Mouse (Mus musculus): ENCODE measurements around the gene Rpf2. TPM values are rescaled to one million over a fixed set of nuclear protein-coding genes. Genes with fewer than 3 reads are reported as not detected.

Rpf2 gene
- total RNA-seq, 1 experiment = 78.8 TPM

DNA sequence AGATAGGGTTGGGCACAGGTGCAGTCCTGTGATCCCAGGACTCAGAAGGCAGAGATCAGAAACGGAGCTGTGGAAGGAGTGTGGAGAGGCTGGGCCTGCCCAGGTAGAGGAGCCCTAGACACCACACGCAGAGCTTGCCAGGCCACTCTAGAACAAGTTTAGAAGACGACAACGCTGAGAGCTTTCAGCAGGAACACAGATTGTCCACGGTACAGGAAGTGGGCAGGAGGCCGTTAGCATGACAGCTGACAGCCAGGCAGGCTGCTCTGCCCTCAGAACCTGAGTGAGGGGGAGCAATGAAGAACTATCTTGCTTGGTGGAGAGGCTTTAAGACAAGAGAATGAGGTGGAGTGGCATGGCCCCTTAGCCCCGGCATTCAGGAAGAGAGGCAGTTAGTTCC, 14.4 kb downstream of the Rpf2 start:
- H3K36me3 ChIP-seq (ENCODE audit: control insufficient read depth, insufficient read depth, low read length, poor library complexity, severe bottlenecking) = peaks cover 28% of the 10 kb centered on the region
- in situ Hi-C loops (cut with MboI; ENCODE audit: low sequenced_read_pairs in 2 of 2, unreplicated experiment in 2 of 2) = no loop called here
- no peak overlapping the region; the same call in 1 of the 2 replicates for H3K27ac ChIP-seq (ENCODE audit: insufficient read depth, low read depth, low read length, poor library complexity, severe bottlenecking)
- H3K9ac ChIP-seq (ENCODE audit: insufficient read depth, low read depth, low read length, poor library complexity, severe bottlenecking) = no peak overlapping the region
- TF ChIP-seq MAFK (IDR thresholded peaks at IDR 0.05; ENCODE audit: insufficient read depth, low read depth, low read length) (no peak), HCFC1 (IDR thresholded peaks at IDR 0.05; ENCODE audit: borderline replicate concordance, insufficient read depth, low read length) (no peak)
- DNase-seq (ENCODE audit: low read depth, low spot score) = no peak
- H3K4me3 ChIP-seq (ENCODE audit: insufficient read depth in 1 of 2, low read depth in 1 of 2, low read length in 2 of 2, poor library complexity in 1 of 2, severe bottlenecking in 1 of 2) = no peak overlapping the region
- H3K9me3 ChIP-seq (ENCODE audit: control insufficient read depth, insufficient read depth, low read depth, low read length) = no peaks in the 10 kb centered on the region
- H3K4me1 ChIP-seq (ENCODE audit: control insufficient read depth in 2 of 2, insufficient read depth in 2 of 2, low read length in 2 of 2, poor library complexity in 1 of 2) = no peaks in the 10 kb centered on the region

GRCm38 (mm10) chr10:40229725-40230124, 17.1 kb downstream of the Rpf2 start:
- Histone ChIP-seq H3K36me3 (ENCODE audit: control insufficient read depth, insufficient read depth, low read length, poor library complexity, severe bottlenecking) (peaks cover 40% of the 10 kb centered on the region), H3K27ac (ENCODE audit: insufficient read depth, low read depth, low read length, poor library complexity, severe bottlenecking) (no peak overlapping the region), H3K9me3 (ENCODE audit: control insufficient read depth, insufficient read depth, low read depth, low read length) (no peaks in the 10 kb centered on the region), H3K9ac (ENCODE audit: insufficient read depth, low read depth, low read length, poor library complexity, severe bottlenecking) (no peak overlapping the region), H3K4me1 (ENCODE audit: control insufficient read depth in 2 of 2, insufficient read depth in 2 of 2, low read length in 2 of 2, poor library complexity in 1 of 2) (no peaks in the 10 kb centered on the region), H3K4me3 (ENCODE audit: insufficient read depth in 1 of 2, low read depth in 1 of 2, low read length in 2 of 2, poor library complexity in 1 of 2, severe bottlenecking in 1 of 2) (no peak overlapping the region)
- in situ Hi-C loops (cut with MboI; ENCODE audit: low sequenced_read_pairs in 2 of 2, unreplicated experiment in 2 of 2) = no loop called here
- DNase-seq (ENCODE audit: low read depth, low spot score) = no peak
- TF ChIP-seq HCFC1 (IDR thresholded peaks at IDR 0.05; ENCODE audit: borderline replicate concordance, insufficient read depth, low read length) (no peak), MAFK (IDR thresholded peaks at IDR 0.05; ENCODE audit: insufficient read depth, low read depth, low read length) (no peak), ZNF384 (IDR thresholded peaks at IDR 0.05; ENCODE audit: low read depth, low read length) (no peak), ZC3H11A (IDR thresholded peaks at IDR 0.05; ENCODE audit: borderline replicate concordance, low read depth, low read length) (no peak), CHD2 (IDR thresholded peaks at IDR 0.05; ENCODE audit: low read depth, low read length) (no peak)

DNA sequence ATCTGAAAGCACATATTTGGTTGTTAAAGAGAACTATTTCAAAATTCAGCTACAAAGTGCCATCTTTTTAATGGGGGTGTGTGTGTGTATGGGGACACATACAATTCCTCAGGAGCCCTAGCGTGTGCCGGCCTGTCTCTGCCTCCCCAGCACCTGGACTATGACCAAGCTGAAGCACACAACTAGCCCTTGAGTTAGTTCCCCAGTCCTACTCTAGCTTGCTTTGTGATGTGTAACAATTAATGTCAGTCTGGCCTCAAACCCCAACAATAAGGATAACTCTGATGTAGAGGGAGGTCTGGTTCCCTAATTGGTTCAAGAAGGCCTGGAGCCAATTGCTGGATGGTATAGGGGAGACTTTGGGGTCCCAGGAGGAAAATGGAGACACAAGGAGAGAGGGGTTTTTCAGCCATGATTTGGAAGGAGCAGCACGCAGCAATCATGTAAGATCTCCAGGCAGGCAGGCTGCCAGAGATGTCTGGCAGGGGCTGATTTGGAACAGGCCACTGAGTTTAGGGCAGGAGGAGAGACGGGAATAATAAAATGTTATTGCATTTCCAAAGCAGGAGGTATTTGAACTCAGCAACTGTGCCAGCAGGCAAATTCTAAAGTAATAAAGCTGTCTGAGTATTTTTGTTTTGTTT, 19.1 kb downstream of the Rpf2 start:
- no peak for TF ChIP-seq CHD2 (IDR thresholded peaks at IDR 0.05; ENCODE audit: low read depth, low read length)
- no peak for TF ChIP-seq ZNF384 (IDR thresholded peaks at IDR 0.05; ENCODE audit: low read depth, low read length)
- TF ChIP-seq ZC3H11A (IDR thresholded peaks at IDR 0.05; ENCODE audit: borderline replicate concordance, low read depth, low read length) = no peak
- no peak for TF ChIP-seq HCFC1 (IDR thresholded peaks at IDR 0.05; ENCODE audit: borderline replicate concordance, insufficient read depth, low read length)
- no peak for TF ChIP-seq MAFK (IDR thresholded peaks at IDR 0.05; ENCODE audit: insufficient read depth, low read depth, low read length)
- Histone ChIP-seq H3K9ac (ENCODE audit: insufficient read depth, low read depth, low read length, poor library complexity, severe bottlenecking) (no peak overlapping the region), H3K27ac (ENCODE audit: insufficient read depth, low read depth, low read length, poor library complexity, severe bottlenecking) (no peak overlapping the region), H3K36me3 (ENCODE audit: control insufficient read depth, insufficient read depth, low read length, poor library complexity, severe bottlenecking) (peaks cover 45% of the 10 kb centered on the region), H3K9me3 (ENCODE audit: control insufficient read depth, insufficient read depth, low read depth, low read length) (no peaks in the 10 kb centered on the region), H3K4me1 (ENCODE audit: control insufficient read depth in 2 of 2, insufficient read depth in 2 of 2, low read length in 2 of 2, poor library complexity in 1 of 2) (no peaks in the 10 kb centered on the region), H3K4me3 (ENCODE audit: insufficient read depth in 1 of 2, low read depth in 1 of 2, low read length in 2 of 2, poor library complexity in 1 of 2, severe bottlenecking in 1 of 2) (no peak overlapping the region)
- no peak for DNase-seq (ENCODE audit: low read depth, low spot score)
- in situ Hi-C loops (cut with MboI; ENCODE audit: low sequenced_read_pairs in 2 of 2, unreplicated experiment in 2 of 2) = no loop called here

DNA sequence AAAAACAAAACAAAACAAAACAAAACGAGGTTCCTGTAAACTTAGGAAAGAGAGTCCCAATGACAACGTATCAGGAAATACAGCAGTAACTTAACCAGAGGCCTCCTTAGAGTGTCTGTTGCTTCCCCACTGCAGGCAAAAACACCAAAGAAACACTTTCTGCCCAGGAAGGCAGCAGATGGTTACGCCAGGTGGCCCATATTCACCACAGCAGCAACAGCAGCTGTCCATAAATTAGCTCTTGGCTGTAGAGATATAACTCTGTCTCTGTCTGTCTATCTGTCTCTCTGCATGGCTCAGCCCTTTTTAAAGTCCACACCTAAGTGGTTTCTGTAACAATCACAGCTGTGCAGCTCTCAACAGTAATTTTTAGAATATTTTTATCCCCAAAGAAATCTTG, 28.0 kb downstream of the Rpf2 start:
- H3K27ac ChIP-seq (ENCODE audit: insufficient read depth, low read depth, low read length, poor library complexity, severe bottlenecking) = no peak overlapping the region
- TF ChIP-seq MAFK (IDR thresholded peaks at IDR 0.05; ENCODE audit: insufficient read depth, low read depth, low read length) (no peak), HCFC1 (IDR thresholded peaks at IDR 0.05; ENCODE audit: borderline replicate concordance, insufficient read depth, low read length) (no peak), ZC3H11A (IDR thresholded peaks at IDR 0.05; ENCODE audit: borderline replicate concordance, low read depth, low read length) (no peak), ZNF384 (IDR thresholded peaks at IDR 0.05; ENCODE audit: low read depth, low read length) (no peak), CHD2 (IDR thresholded peaks at IDR 0.05; ENCODE audit: low read depth, low read length) (no peak)
- in situ Hi-C loops (cut with MboI; ENCODE audit: low sequenced_read_pairs in 2 of 2, unreplicated experiment in 2 of 2) = no loop called here
- DNase-seq (ENCODE audit: low read depth, low spot score) = no peak
- H3K4me1 ChIP-seq (ENCODE audit: control insufficient read depth in 2 of 2, insufficient read depth in 2 of 2, low read length in 2 of 2, poor library complexity in 1 of 2) = peaks cover 0 to 4% of the 10 kb centered on the region in 2 experiments; a peak in 1 of 4 replicates
- peaks cover 2% of the 10 kb centered on the region; the same call in 1 of the 2 replicates for H3K9me3 ChIP-seq (ENCODE audit: control insufficient read depth, insufficient read depth, low read depth, low read length)
- peaks cover 16% of the 10 kb centered on the region for H3K36me3 ChIP-seq (ENCODE audit: control insufficient read depth, insufficient read depth, low read length, poor library complexity, severe bottlenecking)
- no peak overlapping the region for H3K9ac ChIP-seq (ENCODE audit: insufficient read depth, low read depth, low read length, poor library complexity, severe bottlenecking)
- H3K4me3 ChIP-seq (ENCODE audit: insufficient read depth in 1 of 2, low read depth in 1 of 2, low read length in 2 of 2, poor library complexity in 1 of 2, severe bottlenecking in 1 of 2) = no peak overlapping the region

Measured in ES-E14 (cell line).